Mouse (Mus musculus) frontal cortex, postnatal 25 days (tissue): ENCODE measurements around the gene Fabp3.

ENCODE experiments used
- DNase-seq, 2 experiments: peaks; one replicate each; pipeline ENCODE4 v3.0.0; 2022; ENCODE audit warnings: low spot score in 2 of 2

Gene Fabp3

GRCm38 (mm10) chr4:130308231-130309081 lies at the start of gene Fabp3, which contains the start of gene Gm10570:
Fabp3 (plus strand) TSS chr4:130308595.
Gm10570 (minus strand) TSS chr4:130308674.
- peak; percentile 53 to 61 for DNase-seq

GRCm38 (mm10) chr4:130260406-130260805 lies 48.0 kb upstream of the Fabp3 start:
- DNase-seq = no peak

DNA sequence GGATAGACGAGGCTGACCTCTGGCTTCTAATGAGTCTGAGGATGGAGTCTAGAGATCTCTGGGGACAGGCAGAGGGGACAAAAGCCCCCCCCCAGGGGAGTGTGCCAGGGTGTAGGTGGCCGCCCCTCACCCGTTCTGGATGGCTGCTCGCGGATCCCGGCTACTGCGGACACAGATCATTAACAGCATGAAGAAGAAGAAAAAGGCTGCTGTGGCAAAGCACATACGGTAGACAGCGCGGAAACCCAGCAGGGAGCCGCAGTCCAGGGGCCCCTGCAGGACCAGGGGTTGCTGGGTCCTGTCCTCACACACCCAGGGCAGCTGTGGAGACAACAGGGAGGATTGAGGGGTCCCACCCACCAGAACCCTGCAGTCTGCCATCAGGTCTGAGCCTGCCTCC lies 44.3 kb upstream of the Fabp3 start:
- DNase-seq = no peak

DNA sequence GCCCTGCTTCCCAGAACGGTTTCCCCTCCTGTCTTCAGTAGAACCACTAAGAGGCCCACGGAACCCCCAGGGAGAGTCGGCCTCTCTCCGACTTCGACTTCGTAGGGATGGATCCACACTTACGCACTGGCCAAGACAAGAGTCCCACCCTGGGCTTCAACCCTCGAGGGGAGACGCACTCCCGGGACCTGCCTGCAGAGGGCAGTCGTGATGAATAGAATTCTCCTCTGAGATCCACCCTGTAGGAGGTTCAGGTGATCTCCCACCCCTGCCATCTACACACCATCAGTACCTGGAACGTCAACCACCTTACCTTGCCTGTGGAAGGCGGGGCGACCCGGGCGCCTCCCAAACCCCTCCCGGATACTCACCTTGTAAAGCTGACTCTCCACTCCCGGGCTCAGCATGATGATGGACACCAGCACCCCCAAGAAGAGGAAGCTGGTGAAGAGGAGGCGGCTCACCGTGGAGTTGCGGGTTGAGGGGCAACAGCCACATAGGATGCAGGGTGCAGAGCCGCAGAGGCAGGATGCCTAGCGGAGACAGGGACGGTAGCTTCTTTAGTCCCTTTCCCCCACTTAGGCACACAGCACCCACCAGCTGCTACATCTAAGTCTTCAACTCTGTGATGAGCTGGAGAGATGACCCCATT lies 43.6 kb upstream of the Fabp3 start:
- DNase-seq = peak; percentile 52 to 60

DNA sequence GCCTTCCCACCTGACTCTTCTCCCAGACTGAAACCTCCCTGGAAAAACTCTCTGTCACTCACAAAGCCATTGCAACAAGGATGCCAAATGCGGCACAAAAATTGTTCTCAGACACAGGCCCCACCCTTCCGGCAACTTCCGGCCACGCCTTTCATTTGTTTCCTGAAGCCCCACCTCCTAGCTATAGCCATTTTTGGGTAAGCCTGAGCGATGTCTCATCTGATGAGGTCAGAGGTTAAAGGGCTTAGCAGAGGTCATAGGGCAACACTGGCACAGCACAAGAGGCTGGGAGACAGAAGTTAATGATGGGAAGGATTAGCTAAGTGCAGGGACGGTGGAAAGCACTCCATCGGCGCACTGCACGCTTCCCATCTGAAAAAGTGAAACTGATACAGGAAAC lies 41.8 kb upstream of the Fabp3 start:
- DNase-seq = no peak

DNA sequence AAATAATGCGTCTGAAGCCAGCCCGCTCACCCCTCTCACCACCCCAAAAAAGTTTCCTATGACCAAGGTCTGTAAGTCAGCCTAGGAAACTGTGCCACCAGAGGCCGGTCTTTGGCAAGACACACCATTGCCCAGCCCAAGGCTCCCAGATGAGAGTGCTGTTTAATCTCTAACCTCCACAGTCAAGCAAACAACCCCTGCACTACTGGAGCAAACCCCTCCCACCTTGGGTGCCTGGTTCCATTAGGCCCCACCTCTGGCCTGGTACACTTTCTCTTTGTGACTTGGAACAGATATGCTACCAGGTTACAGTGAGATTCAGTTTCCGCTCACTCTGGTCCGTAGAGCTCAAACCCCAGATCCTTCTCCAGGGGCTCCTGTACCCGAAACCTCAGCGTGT lies 41.3 kb upstream of the Fabp3 start:
- DNase-seq = no peak

- no peak for DNase-seq
Observed at GRCm38 (mm10) chr4:130268736-130269135, 39.7 kb upstream of the Fabp3 start.

DNA sequence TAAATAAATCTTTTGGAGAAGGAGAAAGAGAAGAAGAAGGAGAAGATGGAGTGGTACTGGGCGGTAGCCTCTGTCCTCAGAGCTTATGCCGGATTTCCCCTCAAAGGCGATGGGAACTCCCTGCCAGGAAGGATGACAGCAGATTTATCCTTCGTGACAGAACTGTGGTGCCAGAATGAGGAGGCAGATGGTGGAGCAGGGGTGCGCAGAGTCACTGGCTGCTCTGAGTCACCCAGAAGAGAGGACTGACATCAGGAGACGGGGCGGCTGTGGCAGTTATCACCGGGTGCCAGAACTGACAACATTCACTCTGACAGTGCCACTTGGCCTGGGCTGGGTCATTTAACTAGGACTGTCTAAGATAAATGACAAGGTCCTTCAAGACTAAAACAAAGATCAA lies 38.3 kb upstream of the Fabp3 start:
- DNase-seq = peak; percentile 33 to 57

DNA sequence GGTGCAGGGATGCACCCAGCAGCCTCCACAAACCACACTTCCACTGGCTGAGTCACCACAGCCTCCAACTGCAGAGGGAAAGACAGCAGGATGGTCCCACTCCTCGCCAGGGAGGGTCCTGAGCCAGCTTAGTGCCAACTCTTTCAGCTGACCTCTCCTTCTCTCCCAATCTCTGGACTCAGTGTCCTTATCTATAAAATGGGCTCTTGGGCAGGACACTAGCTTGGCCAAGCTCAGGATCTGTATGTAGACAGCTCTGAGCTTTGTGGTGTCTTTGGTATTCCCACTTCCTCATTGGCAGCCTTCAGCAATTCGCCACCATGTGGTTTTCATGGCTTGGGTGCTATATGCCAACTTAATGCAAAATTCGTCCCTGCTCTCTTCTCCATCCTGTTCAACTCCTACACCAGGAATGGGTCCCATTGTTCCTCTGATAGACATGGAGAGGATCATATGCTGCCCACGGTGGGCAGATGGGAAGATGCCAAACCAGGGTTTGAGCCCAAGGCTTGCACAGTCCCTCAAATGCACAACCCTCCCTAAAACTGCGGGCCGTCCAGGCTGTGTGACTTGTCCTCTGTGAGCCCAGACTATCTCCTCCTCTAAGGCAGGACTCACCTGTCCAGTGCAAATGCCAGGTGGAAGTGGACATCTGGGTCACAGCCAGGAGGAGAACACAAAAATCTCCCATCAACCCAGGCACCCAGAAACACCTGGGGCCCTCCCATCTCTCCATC lies 37.6 kb upstream of the Fabp3 start:
- DNase-seq = no peak

DNA sequence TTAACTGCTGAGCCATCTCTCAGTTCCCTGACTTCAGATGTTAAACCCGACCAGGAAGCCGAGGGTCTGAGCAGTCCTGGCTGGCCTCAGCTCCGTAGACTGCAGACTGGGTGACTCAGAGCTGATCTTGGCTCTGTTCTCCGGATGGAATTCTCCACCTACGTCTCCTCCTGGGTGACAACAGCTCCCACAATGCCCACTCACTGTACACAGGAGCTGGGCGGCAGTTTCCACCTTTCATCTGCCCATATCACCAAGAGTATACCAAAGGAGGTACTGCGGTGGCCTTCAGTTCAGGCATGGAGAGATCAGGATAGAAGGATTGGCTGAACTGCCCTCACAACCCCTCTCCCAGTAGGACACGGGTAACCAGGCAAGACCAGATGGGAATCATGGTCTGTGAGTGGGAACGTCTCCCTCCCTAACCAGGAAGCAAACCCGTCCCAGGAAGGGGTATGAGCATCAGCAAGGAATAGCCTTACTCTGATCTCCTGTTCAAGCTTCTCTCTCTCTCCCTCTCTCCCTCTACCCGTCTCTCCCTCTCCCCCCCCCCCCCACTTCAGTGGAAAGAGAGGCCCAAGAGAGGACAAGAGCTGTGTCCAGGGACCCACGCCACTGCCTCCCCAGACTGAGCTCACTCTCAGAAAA lies 34.6 kb upstream of the Fabp3 start:
- peak; percentile 15 to 37 for DNase-seq

- DNase-seq = no peak
Observed at GRCm38 (mm10) chr4:130274346-130275015, 33.9 kb upstream of the Fabp3 start.

DNA sequence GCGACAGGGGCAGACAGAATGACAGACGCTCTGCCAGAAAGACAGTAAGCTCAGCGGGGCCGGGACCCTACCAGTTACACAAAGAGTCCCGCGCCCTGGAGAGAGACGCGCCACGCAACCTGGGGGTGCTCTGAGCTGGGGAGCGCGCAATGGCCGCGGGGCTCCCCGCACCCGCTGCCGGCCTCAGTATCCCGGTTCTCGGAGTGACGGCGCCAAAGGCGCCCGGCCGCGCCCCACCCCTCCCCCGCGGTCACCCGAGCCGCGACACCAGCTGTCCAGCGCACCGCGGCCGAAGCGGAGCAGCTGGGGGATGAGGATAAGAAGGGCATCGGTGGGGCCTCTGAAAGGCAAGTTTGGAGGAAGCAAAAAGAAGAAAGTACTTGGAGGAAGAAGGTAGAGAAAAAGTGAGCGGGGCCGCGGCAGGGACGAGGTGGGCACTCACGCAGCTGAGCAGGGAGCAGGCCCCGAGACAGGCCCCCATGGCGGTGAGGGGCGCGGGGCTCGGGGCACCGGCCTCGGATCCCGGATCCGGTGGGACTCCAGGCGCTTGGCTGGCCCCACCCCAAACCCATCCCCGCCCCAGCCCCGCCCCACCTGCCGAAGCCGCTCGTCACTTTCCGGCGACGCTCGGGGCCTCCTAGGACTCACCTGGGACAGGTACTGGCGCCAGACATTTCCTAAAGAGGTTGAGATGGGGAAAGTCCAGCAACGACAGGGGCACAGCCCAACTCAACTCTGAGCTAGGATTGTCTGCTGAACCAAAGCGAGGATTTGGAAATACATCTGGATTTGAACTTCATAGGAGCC lies 33.2 kb upstream of the Fabp3 start:
- DNase-seq = no peak

DNA sequence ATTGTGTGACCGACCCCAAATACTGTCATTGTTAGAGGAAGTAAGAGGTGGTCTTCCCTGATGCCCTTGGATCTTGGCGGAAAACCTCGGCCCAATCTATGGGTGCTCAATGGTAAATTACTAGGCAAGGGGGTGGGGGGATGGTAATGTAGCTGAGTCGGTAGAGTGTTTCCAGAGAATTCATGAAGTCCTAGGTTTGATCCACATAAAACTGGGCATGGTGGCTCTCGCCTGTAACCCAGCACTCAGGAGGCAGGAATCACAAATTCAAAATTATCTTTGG lies 32.6 kb upstream of the Fabp3 start:
- no peak for DNase-seq

- no peak for DNase-seq
Observed at GRCm38 (mm10) chr4:130276573-130277176, 31.7 kb upstream of the Fabp3 start.

DNA sequence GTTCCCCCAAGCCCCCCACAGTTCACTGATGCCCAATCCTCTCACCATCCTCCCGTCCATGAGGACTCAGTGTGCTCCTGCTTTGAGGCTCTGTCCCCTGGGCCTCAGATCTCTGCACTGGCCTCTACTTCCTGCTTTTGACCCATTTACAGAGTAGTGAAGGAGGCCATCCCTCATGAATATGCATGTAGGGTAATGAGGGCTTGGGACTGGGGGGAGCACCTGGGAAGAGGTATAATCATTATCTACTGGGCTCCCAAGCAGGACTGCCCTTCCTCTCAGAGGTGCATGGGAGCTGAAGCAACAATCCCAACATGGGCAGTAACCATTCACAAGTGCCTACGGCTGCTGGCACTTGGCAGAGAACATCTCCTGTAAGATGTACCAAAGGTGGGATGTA lies 29.3 kb upstream of the Fabp3 start, which contains the start of gene Serinc2:
Gene Serinc2 (minus strand): TSS at position 101 of the 400 bp plus-strand sequence.
- DNase-seq = no peak

GRCm38 (mm10) chr4:130282856-130283255 lies 25.5 kb upstream of the Fabp3 start:
- no peak for DNase-seq

GRCm38 (mm10) chr4:130283826-130284225 lies 24.6 kb upstream of the Fabp3 start:
- DNase-seq = no peak

GRCm38 (mm10) chr4:130286531-130286930 lies 21.9 kb upstream of the Fabp3 start:
- DNase-seq = no peak

GRCm38 (mm10) chr4:130289824-130290223 lies 18.6 kb upstream of the Fabp3 start:
- DNase-seq = no peak

GRCm38 (mm10) chr4:130292271-130292670 lies 16.1 kb upstream of the Fabp3 start:
- DNase-seq = peak; percentile 61 to 69
